Mouse (Mus musculus) liver, embryonic 14.5 days (tissue): ENCODE results near the gene H2afv.

Experiments used
- CTCF ChIP-seq: IDR thresholded peaks from 2 replicates; pipeline ENCODE4 v1.5.1; 2016; ENCODE audit warnings: antibody characterized with exemption, low read depth, control low read depth
- EP300 ChIP-seq: IDR thresholded peaks from 2 replicates; pipeline ENCODE4 v1.6.1; 2016; ENCODE audit warnings: antibody characterized with exemption, low read depth

DNA sequence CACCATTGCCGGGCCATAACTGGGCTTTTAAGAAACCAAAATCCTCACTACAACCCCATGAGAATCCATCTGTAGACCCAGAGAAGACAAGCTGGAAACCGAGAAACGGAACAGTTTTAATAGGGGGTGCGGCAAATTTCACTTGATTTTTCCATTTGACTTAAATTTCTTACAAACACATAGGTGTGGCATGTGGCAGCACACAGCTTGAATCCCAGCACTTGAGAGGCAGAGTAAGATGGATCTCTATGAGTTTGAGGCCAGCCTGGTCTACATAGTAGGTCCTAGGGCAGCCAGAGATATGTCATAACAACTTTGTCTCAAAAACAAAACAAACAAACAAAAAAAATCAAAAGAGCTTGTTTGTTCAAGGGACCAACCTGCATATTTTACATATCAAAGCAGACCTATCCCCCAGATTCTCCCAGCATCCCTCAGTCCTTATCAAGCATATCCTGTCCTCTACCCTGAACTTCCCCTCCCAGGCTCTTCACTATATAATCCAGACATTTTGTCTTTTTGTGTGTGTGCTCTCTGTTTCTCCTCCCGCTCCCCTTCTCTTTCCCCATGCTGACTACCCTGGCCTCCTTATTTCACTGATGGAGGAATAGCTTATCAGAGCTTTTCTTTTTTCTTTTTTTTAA is 43.9 kb upstream of the H2afv start:
- TF ChIP-seq CTCF (no peak), EP300 (no peak)
